Mouse (Mus musculus): ENCODE data around the gene Ap3b2. TPM values are rescaled to one million over a fixed set of nuclear protein-coding genes. Genes with fewer than 3 reads are reported as not detected.

Gene Ap3b2
- polyA plus RNA-seq, 1 experiment, result not detected

GRCm38 (mm10) chr7:81464906-81465450 lies 28.7 kb downstream of the Ap3b2 start:
- Histone ChIP-seq H3K4me3 (no peak overlapping the region), H3ac (ENCODE audit: control insufficient read depth, insufficient read length) (no peak overlapping the region), H3K4me2 (ENCODE audit: low read depth) (no peak overlapping the region), H3K27me3 (ENCODE audit: control insufficient read depth, insufficient read depth, insufficient read length) (peaks cover 22% of the 10 kb centered on the region), H3K36me3 (ENCODE audit: control insufficient read depth, insufficient read depth) (no peaks in the 10 kb centered on the region), H3K79me2 (ENCODE audit: control insufficient read depth, insufficient read depth) (no peaks in the 10 kb centered on the region)
- TF ChIP-seq MAX (IDR thresholded peaks at IDR 0.05; ENCODE audit: low read depth), result no peak
- no peak for TF ChIP-seq MYOD1 (IDR thresholded peaks at IDR 0.05; ENCODE audit: control insufficient read depth in 1 of 3, insufficient read length in 2 of 3, low read depth in 2 of 3)
- TF ChIP-seq CEBPB (IDR thresholded peaks at IDR 0.05; ENCODE audit: insufficient read depth, poor library complexity, severe bottlenecking), result no peak

GRCm38 (mm10) chr7:81464116-81464515 lies 29.6 kb downstream of the Ap3b2 start:
- Histone ChIP-seq H3K4me3 (no peak overlapping the region), H3K27me3 (ENCODE audit: control insufficient read depth, insufficient read depth, insufficient read length) (peaks cover 21% of the 10 kb centered on the region), H3K79me2 (ENCODE audit: control insufficient read depth, insufficient read depth) (no peaks in the 10 kb centered on the region), H3K4me2 (ENCODE audit: low read depth) (no peak overlapping the region), H3ac (ENCODE audit: control insufficient read depth, insufficient read length) (no peak overlapping the region), H3K36me3 (ENCODE audit: control insufficient read depth, insufficient read depth) (no peaks in the 10 kb centered on the region)
- TF ChIP-seq POLR2A (IDR thresholded peaks at IDR 0.05; ENCODE audit: insufficient read length, low read depth) (no peak), CEBPB (IDR thresholded peaks at IDR 0.05; ENCODE audit: insufficient read depth, poor library complexity, severe bottlenecking) (no peak), REST (IDR thresholded peaks at IDR 0.05; ENCODE audit: insufficient read depth, insufficient read length) (peak; percentile 93)

- Histone ChIP-seq H3K79me2 (ENCODE audit: control insufficient read depth, insufficient read depth) (no peaks in the 10 kb centered on the region), H3ac (ENCODE audit: control insufficient read depth, insufficient read length) (no peak overlapping the region), H3K4me3 (no peak overlapping the region), H3K4me2 (ENCODE audit: low read depth) (no peak overlapping the region), H3K36me3 (ENCODE audit: control insufficient read depth, insufficient read depth) (no peaks in the 10 kb centered on the region), H3K27me3 (ENCODE audit: control insufficient read depth, insufficient read depth, insufficient read length) (peaks cover 21% of the 10 kb centered on the region)
- no peak for TF ChIP-seq REST (IDR thresholded peaks at IDR 0.05; ENCODE audit: insufficient read depth, insufficient read length)
- TF ChIP-seq CEBPB (IDR thresholded peaks at IDR 0.05; ENCODE audit: insufficient read depth, poor library complexity, severe bottlenecking), result no peak
Measured at GRCm38 (mm10) chr7:81462815-81463214, 30.9 kb downstream of the Ap3b2 start.

GRCm38 (mm10) chr7:81455155-81455651 lies 38.5 kb downstream of the Ap3b2 start, which contains the start of gene Cpeb1:
Gene Cpeb1 (minus strand): TSS chr7:81455465.
- H3K4me2 ChIP-seq (ENCODE audit: low read depth), result peak within 1 kb of the TSS; percentile 62
- no peaks in the 10 kb centered on the region for H3K36me3 ChIP-seq (ENCODE audit: control insufficient read depth, insufficient read depth)
- peaks cover 35% of the 10 kb centered on the region for H3K27me3 ChIP-seq (ENCODE audit: control insufficient read depth, insufficient read depth, insufficient read length)
- no peak within 1 kb of the TSS for H3K4me3 ChIP-seq
- H3ac ChIP-seq (ENCODE audit: control insufficient read depth, insufficient read length), result no peak within 1 kb of the TSS
- TF ChIP-seq SRF (IDR thresholded peaks at IDR 0.05; ENCODE audit: control insufficient read depth, insufficient read length, low read depth) (no peak), POLR2AphosphoS2 (IDR thresholded peaks at IDR 0.05; ENCODE audit: insufficient read length, low read depth) (no peak), REST (IDR thresholded peaks at IDR 0.05; ENCODE audit: insufficient read depth, insufficient read length) (no peak), CEBPB (IDR thresholded peaks at IDR 0.05; ENCODE audit: insufficient read depth, poor library complexity, severe bottlenecking) (no peak), TCF12 (IDR thresholded peaks at IDR 0.05; ENCODE audit: insufficient read depth, poor library complexity, severe bottlenecking) (no peak), E2F4 (IDR thresholded peaks at IDR 0.05; ENCODE audit: insufficient read depth) (no peak), MYOD1 (IDR thresholded peaks at IDR 0.05; ENCODE audit: control insufficient read depth in 1 of 3, insufficient read length in 2 of 3, low read depth in 2 of 3) (no peak), USF1 (IDR thresholded peaks at IDR 0.05; ENCODE audit: low read depth) (no peak), MAX (IDR thresholded peaks at IDR 0.05; ENCODE audit: low read depth) (no peak), POLR2A (IDR thresholded peaks at IDR 0.05; ENCODE audit: insufficient read length, low read depth) (no peak), TCF3 (IDR thresholded peaks at IDR 0.05; ENCODE audit: insufficient read length, low read depth) (no peak), MYOG (IDR thresholded peaks at IDR 0.05; ENCODE audit: control insufficient read depth in 1 of 3, insufficient read depth in 1 of 3, insufficient read length in 2 of 3, low read depth in 2 of 3) (no peak)
- H3K79me2 ChIP-seq (ENCODE audit: control insufficient read depth, insufficient read depth), result no peaks in the 10 kb centered on the region

GRCm38 (mm10) chr7:81454331-81455039 lies 39.2 kb downstream of the Ap3b2 start:
- no peak for TF ChIP-seq TCF3 (IDR thresholded peaks at IDR 0.05; ENCODE audit: insufficient read length, low read depth)
- Histone ChIP-seq H3K27me3 (ENCODE audit: control insufficient read depth, insufficient read depth, insufficient read length) (peaks cover 35% of the 10 kb centered on the region), H3K4me2 (ENCODE audit: low read depth) (peak overlapping the region; percentile 62), H3K36me3 (ENCODE audit: control insufficient read depth, insufficient read depth) (no peaks in the 10 kb centered on the region), H3ac (ENCODE audit: control insufficient read depth, insufficient read length) (no peak overlapping the region), H3K79me2 (ENCODE audit: control insufficient read depth, insufficient read depth) (no peaks in the 10 kb centered on the region), H3K4me3 (no peak overlapping the region)
